Mouse (Mus musculus): Measurements from ENCODE around the gene Plrg1. TPM values are rescaled to one million over a fixed set of nuclear protein-coding genes. Genes with fewer than 3 reads are reported as not detected.

Gene Plrg1
- polyA plus RNA-seq, 1 experiment = 30.1 TPM

DNA sequence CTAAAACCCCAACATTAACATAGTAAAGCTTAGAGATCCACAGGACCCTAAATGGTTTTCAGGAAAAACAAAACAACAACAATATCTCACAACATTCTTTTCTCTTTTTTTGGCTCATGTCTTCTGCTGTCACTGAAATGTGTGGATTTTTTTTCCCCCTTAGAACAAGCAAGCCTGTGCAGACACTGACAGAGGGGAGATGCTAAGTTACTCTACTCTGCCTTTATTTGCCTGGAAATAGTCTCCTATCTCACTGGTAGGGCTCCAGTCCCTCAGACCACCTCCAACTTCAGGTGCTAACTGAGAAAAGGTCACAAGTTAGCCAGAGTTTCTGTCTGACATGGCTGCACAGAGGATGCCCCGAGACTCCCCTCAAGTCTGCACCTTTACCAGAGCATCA is 43.8 kb downstream of the Plrg1 start:
- WGBS = 78% methylated on average over 1 of the region's 1 CpGs
- H3K4me3 ChIP-seq (replicated peaks; ENCODE audit: control insufficient read depth, low read depth, low read length) = no peak overlapping the region
- no peak overlapping the region for H3K27ac ChIP-seq (ENCODE audit: control insufficient read depth, insufficient read depth, low read depth, low read length, poor library complexity)
- no peaks in the 10 kb centered on the region for H3K4me1 ChIP-seq (ENCODE audit: control insufficient read depth, insufficient read depth, low read length)
- TF ChIP-seq POLR2A (IDR thresholded peaks at IDR 0.05; ENCODE audit: borderline replicate concordance, control insufficient read depth, low read depth, low read length) = no peak
- no peak for TF ChIP-seq CTCF (IDR thresholded peaks at IDR 0.05; ENCODE audit: control insufficient read depth, insufficient read depth, low read length)

- TF ChIP-seq POLR2A (IDR thresholded peaks at IDR 0.05; ENCODE audit: borderline replicate concordance, control insufficient read depth, low read depth, low read length) (no peak), CTCF (IDR thresholded peaks at IDR 0.05; ENCODE audit: control insufficient read depth, insufficient read depth, low read length) (no peak)
- WGBS = 72% methylated on average over 6 of the region's 6 CpGs
- H3K27ac ChIP-seq (ENCODE audit: control insufficient read depth, insufficient read depth, low read depth, low read length, poor library complexity) = no peak overlapping the region
- no peak overlapping the region for H3K4me3 ChIP-seq (replicated peaks; ENCODE audit: control insufficient read depth, low read depth, low read length)
- no peaks in the 10 kb centered on the region for H3K4me1 ChIP-seq (ENCODE audit: control insufficient read depth, insufficient read depth, low read length)
Measured at GRCm38 (mm10) chr3:83099651-83100050, 44.3 kb downstream of the Plrg1 start.

- TF ChIP-seq POLR2A (IDR thresholded peaks at IDR 0.05; ENCODE audit: borderline replicate concordance, control insufficient read depth, low read depth, low read length) (no peak), CTCF (IDR thresholded peaks at IDR 0.05; ENCODE audit: control insufficient read depth, insufficient read depth, low read length) (no peak)
- H3K4me1 ChIP-seq (ENCODE audit: control insufficient read depth, insufficient read depth, low read length) = no peaks in the 10 kb centered on the region
- H3K4me3 ChIP-seq (replicated peaks; ENCODE audit: control insufficient read depth, low read depth, low read length) = no peak overlapping the region
- WGBS = 60% methylated on average over 6 of the region's 6 CpGs
- H3K27ac ChIP-seq (ENCODE audit: control insufficient read depth, insufficient read depth, low read depth, low read length, poor library complexity) = no peak overlapping the region
Measured at GRCm38 (mm10) chr3:83102286-83102685, 47.0 kb downstream of the Plrg1 start.

DNA sequence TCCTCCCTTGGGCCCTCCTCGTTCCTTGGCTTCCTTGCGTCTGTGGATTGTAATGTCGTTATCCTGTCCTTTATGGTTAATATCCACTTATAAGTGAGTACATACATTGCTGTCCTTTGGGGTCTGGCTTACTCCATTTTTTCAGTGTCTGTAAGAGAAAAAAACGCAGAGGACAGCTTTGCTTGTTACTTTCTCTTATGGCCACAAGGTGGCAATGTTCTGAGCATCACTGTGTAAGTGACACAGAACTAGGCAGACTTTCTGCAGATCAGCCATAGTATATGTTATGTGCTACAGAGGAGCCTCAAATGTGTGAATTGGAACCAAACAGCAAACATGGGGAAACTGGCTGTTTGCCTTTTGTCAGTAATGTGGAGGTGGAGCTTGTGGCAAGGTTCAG is 54.8 kb downstream of the Plrg1 start:
- no peak for TF ChIP-seq CTCF (IDR thresholded peaks at IDR 0.05; ENCODE audit: control insufficient read depth, insufficient read depth, low read length)
- no peak for TF ChIP-seq POLR2A (IDR thresholded peaks at IDR 0.05; ENCODE audit: borderline replicate concordance, control insufficient read depth, low read depth, low read length)
- Histone ChIP-seq H3K4me3 (replicated peaks; ENCODE audit: control insufficient read depth, low read depth, low read length) (no peak overlapping the region), H3K4me1 (ENCODE audit: control insufficient read depth, insufficient read depth, low read length) (no peaks in the 10 kb centered on the region), H3K27ac (ENCODE audit: control insufficient read depth, insufficient read depth, low read depth, low read length, poor library complexity) (no peak overlapping the region)
- WGBS = 35% methylated on average over 4 of the region's 4 CpGs

- 55% methylated on average over 7 of the region's 7 CpGs for WGBS
- Histone ChIP-seq H3K4me3 (replicated peaks; ENCODE audit: control insufficient read depth, low read depth, low read length) (no peak overlapping the region), H3K4me1 (ENCODE audit: control insufficient read depth, insufficient read depth, low read length) (no peaks in the 10 kb centered on the region), H3K27ac (ENCODE audit: control insufficient read depth, insufficient read depth, low read depth, low read length, poor library complexity) (no peak overlapping the region)
- TF ChIP-seq POLR2A (IDR thresholded peaks at IDR 0.05; ENCODE audit: borderline replicate concordance, control insufficient read depth, low read depth, low read length) = no peak
- no peak for TF ChIP-seq CTCF (IDR thresholded peaks at IDR 0.05; ENCODE audit: control insufficient read depth, insufficient read depth, low read length)
Measured at GRCm38 (mm10) chr3:83111485-83112261, 56.4 kb downstream of the Plrg1 start.

DNA sequence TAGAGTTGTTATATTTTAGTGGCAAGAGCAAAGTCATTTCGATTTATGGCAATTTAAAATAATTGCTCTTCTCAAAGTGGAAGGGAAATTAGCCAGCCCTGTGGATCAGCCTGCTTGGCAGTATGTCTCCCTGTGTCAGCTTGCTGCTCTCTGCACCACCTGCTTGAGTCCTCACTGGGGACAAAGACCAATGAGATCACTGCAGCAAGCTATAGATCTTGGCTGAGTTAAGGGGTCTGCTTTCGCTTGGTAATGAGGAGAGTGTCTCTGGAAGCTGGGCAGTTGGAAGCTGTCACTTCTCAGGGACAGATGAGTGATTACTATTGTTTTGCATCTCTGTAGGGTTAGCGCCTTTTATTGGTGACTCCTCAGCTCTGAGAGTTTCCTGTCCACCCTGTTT is 57.5 kb downstream of the Plrg1 start:
- Histone ChIP-seq H3K27ac (ENCODE audit: control insufficient read depth, insufficient read depth, low read depth, low read length, poor library complexity) (no peak overlapping the region), H3K4me1 (ENCODE audit: control insufficient read depth, insufficient read depth, low read length) (no peaks in the 10 kb centered on the region), H3K4me3 (replicated peaks; ENCODE audit: control insufficient read depth, low read depth, low read length) (no peak overlapping the region)
- 36% methylated on average over 3 of the region's 3 CpGs for WGBS
- TF ChIP-seq POLR2A (IDR thresholded peaks at IDR 0.05; ENCODE audit: borderline replicate concordance, control insufficient read depth, low read depth, low read length) (no peak), CTCF (IDR thresholded peaks at IDR 0.05; ENCODE audit: control insufficient read depth, insufficient read depth, low read length) (no peak)

DNA sequence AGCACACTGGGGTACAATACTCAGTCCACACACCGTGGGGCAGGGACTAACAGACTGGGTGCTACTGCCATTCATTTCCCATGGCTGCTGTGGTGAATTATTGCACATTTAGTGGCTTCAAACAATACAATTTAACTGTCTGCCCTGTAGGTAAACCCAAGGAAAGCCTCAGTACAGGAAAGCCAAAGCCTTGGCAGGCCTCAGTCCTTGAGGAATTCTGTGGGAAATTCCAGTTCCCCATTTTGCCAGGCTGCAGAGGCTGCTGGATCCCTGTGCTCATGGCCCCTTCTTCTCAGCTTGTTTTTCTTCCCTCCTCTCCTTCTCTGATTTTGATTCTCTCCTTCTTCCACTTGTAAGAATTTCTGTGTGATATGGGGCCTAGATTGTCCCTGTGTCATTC is 59.6 kb downstream of the Plrg1 start:
- Histone ChIP-seq H3K4me3 (replicated peaks; ENCODE audit: control insufficient read depth, low read depth, low read length) (no peak overlapping the region), H3K4me1 (ENCODE audit: control insufficient read depth, insufficient read depth, low read length) (no peaks in the 10 kb centered on the region), H3K27ac (ENCODE audit: control insufficient read depth, insufficient read depth, low read depth, low read length, poor library complexity) (no peak overlapping the region)
- TF ChIP-seq POLR2A (IDR thresholded peaks at IDR 0.05; ENCODE audit: borderline replicate concordance, control insufficient read depth, low read depth, low read length) (no peak), CTCF (IDR thresholded peaks at IDR 0.05; ENCODE audit: control insufficient read depth, insufficient read depth, low read length) (no peak)
- WGBS = 33% methylated on average over 1 of the region's 1 CpGs

DNA sequence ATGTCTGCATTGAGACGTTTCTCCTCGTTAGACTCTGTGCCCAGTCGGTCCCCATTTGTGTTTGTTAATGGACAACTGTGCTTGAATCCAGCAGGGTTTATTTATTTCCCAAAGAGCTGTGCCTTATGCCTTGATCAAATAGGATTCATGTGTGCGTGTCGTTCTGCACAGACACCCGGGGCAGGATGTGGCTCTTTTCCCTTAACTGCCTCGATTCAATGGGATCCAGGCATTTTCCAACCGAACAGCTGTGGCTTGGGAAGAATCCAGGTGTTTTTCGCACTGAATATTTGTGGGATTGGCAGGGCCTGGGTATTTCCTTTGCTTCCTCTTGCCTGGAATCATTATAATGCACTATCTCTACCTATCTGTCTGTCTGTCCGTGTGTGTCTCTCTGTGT is 62.3 kb downstream of the Plrg1 start:
- H3K27ac ChIP-seq (ENCODE audit: control insufficient read depth, insufficient read depth, low read depth, low read length, poor library complexity) = no peak overlapping the region
- H3K4me3 ChIP-seq (replicated peaks; ENCODE audit: control insufficient read depth, low read depth, low read length) = no peak overlapping the region
- TF ChIP-seq CTCF (IDR thresholded peaks at IDR 0.05; ENCODE audit: control insufficient read depth, insufficient read depth, low read length) (no peak), POLR2A (IDR thresholded peaks at IDR 0.05; ENCODE audit: borderline replicate concordance, control insufficient read depth, low read depth, low read length) (no peak)
- H3K4me1 ChIP-seq (ENCODE audit: control insufficient read depth, insufficient read depth, low read length) = no peaks in the 10 kb centered on the region
- 64% methylated on average over 10 of the region's 10 CpGs for WGBS

Other genes starting within 250 kb of the Plrg1 start
- gene Rbm46, start 179.0 kb upstream of the Plrg1 start, polyA plus RNA-seq (2011; ENCODE audit: insufficient read depth, insufficient read length, low replicate concordance, missing spikeins) = not detected in 2 replicates
- gene Lrat, start 151.5 kb upstream of the Plrg1 start, polyA plus RNA-seq (2011; ENCODE audit: insufficient read depth, insufficient read length, low replicate concordance, missing spikeins) = 0.37 TPM in 1 of 2 replicates, not detected in the other
- 1.9 and 2.0 TPM in 2 replicates for gene Fgg, start 47.8 kb upstream of the Plrg1 start, polyA plus RNA-seq (2011; ENCODE audit: insufficient read depth, insufficient read length, low replicate concordance, missing spikeins)
- 2.0 and 3.0 TPM in 2 replicates for gene Fga, start 29.4 kb upstream of the Plrg1 start, polyA plus RNA-seq (2011; ENCODE audit: insufficient read depth, insufficient read length, low replicate concordance, missing spikeins)
- 1.5 and 8.1 TPM in 2 replicates for gene Fgb, start 5.7 kb upstream of the Plrg1 start, polyA plus RNA-seq (2011; ENCODE audit: insufficient read depth, insufficient read length, low replicate concordance, missing spikeins)
- gene Dchs2, start 72.4 kb downstream of the Plrg1 start, polyA plus RNA-seq (2011; ENCODE audit: insufficient read depth, insufficient read length, low replicate concordance, missing spikeins) = not detected in 2 replicates